Mouse (Mus musculus) brain, adult 2 months (tissue): Measurements from ENCODE around the gene Zfp169.

Experiments used
- DNase-seq: peaks from one replicate; pipeline ENCODE4 v3.0.0; 2011; ENCODE audit warnings: low read depth, low spot score

Gene Zfp169

GRCm38 (mm10) chr13:48513003-48513929 is at the start of gene Zfp169, which contains the start of gene A830005F24Rik:
Gene Zfp169, minus strand, starts transcription at chr13:48513451.
Gene A830005F24Rik, plus strand, starts transcription at chr13:48513570.
- peak; percentile 98 for DNase-seq

- no peak for DNase-seq
Measured at GRCm38 (mm10) chr13:48562336-48562735, 49.1 kb upstream of the Zfp169 start.

- no peak for DNase-seq
Measured at GRCm38 (mm10) chr13:48561481-48561880, 48.2 kb upstream of the Zfp169 start.

GRCm38 (mm10) chr13:48555976-48556375 is 42.7 kb upstream of the Zfp169 start:
- DNase-seq, result no peak

GRCm38 (mm10) chr13:48554552-48554951 is 41.3 kb upstream of the Zfp169 start:
- no peak for DNase-seq

GRCm38 (mm10) chr13:48553511-48553910 is 40.3 kb upstream of the Zfp169 start:
- no peak for DNase-seq

- DNase-seq, result peak; percentile 96
Measured at GRCm38 (mm10) chr13:48552181-48553090, 39.2 kb upstream of the Zfp169 start.

- peak; percentile 49 for DNase-seq
Measured at GRCm38 (mm10) chr13:48548296-48548695, 35.0 kb upstream of the Zfp169 start.

GRCm38 (mm10) chr13:48547623-48548022 is 34.4 kb upstream of the Zfp169 start:
- DNase-seq, result no peak

GRCm38 (mm10) chr13:48546330-48546917 is 33.2 kb upstream of the Zfp169 start:
- DNase-seq, result peak; percentile 100

- DNase-seq, result peak; percentile 100
Measured at GRCm38 (mm10) chr13:48545476-48546281, 32.4 kb upstream of the Zfp169 start.

- DNase-seq, result no peak
Measured at GRCm38 (mm10) chr13:48544867-48545266, 31.6 kb upstream of the Zfp169 start.

GRCm38 (mm10) chr13:48544391-48544790 is 31.1 kb upstream of the Zfp169 start:
- DNase-seq, result no peak

GRCm38 (mm10) chr13:48540488-48540887 is 27.2 kb upstream of the Zfp169 start:
- DNase-seq, result no peak

GRCm38 (mm10) chr13:48533441-48533840 is 20.2 kb upstream of the Zfp169 start:
- DNase-seq, result no peak

GRCm38 (mm10) chr13:48531448-48531847 is 18.2 kb upstream of the Zfp169 start:
- no peak for DNase-seq

- DNase-seq, result peak; percentile 35
Measured at GRCm38 (mm10) chr13:48530685-48531084, 17.4 kb upstream of the Zfp169 start.

GRCm38 (mm10) chr13:48529028-48529427 is 15.8 kb upstream of the Zfp169 start:
- DNase-seq, result no peak

GRCm38 (mm10) chr13:48528123-48528871 is 15.0 kb upstream of the Zfp169 start:
- DNase-seq, result peak; percentile 93

GRCm38 (mm10) chr13:48525745-48526144 is 12.5 kb upstream of the Zfp169 start:
- DNase-seq, result no peak
